Mouse (Mus musculus): ENCODE measurements around the gene Rbm34.
"Not testable (repeated sequence)": the region's sequence is repeated elsewhere in the genome, so short reads cannot be mapped to it uniquely, and the experiment has no call there.

Rbm34 gene

DNA sequence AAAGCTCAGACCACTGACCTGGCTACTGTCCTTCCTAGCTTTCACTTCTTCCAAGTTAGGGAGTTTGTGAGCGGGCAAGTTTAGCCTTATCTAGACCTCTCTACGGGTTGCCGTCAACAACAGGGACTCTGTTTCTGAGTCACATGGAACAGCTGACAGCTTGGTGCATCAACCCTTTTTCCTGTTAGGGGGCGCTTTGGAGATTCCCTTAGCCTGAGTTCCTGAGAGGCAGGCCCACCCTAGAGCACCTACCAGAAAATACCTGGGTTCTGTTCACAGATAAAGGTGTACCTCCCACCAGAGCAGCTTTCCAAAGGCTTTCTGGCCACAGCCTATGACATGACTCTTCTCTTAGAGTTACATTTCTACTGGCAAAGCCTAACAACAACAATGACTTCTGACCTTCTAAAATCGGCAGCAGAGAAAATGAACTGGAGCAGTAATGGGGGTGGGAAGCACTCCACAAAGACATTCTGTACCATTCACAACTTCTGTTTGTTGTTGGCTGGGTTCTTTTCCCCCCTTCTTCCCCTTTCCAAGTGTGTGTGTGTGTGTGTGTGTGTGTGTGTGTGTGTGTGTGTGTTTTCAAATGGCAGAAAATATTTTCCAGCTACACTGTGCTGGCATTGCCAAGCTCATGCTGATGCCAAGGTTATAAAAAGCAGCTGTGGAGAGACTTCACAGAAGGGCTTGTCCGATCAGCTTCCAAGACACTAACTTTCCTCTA lies 53.5 kb downstream of the Rbm34 start:
- DNase-seq: no peak

DNA sequence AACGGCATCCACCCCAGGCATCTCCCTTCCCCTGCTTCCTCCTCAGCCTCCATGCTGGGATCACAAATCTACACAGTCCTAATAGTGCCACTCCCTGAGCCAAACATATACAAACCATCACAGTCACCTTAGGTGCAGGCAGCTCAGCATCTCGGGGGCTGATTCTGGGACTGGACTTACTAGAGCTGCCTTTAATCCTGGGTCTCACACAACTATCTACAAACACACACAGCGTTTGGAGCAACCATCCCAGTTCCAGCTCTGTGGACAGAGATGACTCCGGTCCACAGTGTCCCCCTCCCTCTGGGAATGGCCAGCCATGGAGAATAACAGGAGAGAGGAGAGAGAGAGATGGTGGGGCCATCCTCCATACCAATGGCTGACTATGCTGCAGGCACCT lies 54.3 kb downstream of the Rbm34 start:
- no peak for DNase-seq

DNA sequence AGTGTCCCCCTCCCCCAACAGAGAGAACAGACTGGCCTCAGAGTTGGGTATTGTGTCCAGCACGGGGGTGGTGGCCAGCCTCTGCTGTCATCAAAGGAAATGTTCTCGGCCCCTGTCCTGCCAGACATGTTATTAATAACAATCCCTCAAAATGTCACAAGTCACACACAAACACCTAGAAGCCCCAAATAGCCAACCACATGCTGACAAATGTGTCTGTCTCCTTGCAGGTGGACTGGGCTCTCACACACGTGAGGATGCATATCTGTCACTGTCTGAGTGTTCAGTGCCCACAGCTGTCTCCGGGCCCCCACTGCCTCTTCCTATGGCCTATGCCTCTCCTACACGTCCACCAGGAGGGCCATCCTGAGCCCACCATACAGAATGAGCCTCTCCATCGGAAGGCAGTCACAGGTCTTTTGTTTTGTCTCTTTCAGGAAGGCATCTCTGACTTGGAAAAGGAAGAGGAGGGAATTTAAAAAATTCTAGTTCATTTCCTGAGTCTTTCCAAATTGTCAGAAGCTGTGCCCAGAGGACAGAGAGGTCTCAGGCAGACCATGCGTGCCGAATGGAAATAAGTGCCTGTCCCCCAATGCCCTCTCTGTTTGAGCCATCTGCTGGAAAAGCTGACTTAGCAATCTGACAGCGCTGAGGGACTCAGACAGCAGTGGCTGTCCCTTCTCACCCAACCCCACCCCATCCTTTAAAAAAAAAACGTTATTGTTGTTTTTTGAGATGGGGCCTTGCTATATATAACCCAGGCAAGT lies 56.1 kb downstream of the Rbm34 start:
- no peak for DNase-seq

DNA sequence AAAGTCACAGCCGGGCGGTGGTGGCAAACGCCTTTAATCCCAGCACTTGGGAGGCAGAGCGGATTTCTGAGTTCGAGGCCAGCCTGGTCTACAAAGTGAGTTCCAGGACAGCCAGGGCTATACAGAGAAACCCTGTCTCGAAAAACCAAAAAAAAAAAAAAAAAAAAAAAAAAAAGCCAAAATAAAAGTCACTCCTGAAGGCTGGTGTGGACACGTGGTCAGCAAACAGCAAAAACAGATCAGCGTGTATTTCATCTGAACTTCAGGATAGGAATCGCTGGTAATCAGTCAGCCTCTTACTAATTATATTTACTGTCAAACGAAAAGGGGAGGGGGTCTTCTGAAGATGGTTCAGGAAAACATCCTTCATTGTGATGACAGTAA lies 56.8 kb downstream of the Rbm34 start:
- not testable (repeated sequence) for DNase-seq

DNA sequence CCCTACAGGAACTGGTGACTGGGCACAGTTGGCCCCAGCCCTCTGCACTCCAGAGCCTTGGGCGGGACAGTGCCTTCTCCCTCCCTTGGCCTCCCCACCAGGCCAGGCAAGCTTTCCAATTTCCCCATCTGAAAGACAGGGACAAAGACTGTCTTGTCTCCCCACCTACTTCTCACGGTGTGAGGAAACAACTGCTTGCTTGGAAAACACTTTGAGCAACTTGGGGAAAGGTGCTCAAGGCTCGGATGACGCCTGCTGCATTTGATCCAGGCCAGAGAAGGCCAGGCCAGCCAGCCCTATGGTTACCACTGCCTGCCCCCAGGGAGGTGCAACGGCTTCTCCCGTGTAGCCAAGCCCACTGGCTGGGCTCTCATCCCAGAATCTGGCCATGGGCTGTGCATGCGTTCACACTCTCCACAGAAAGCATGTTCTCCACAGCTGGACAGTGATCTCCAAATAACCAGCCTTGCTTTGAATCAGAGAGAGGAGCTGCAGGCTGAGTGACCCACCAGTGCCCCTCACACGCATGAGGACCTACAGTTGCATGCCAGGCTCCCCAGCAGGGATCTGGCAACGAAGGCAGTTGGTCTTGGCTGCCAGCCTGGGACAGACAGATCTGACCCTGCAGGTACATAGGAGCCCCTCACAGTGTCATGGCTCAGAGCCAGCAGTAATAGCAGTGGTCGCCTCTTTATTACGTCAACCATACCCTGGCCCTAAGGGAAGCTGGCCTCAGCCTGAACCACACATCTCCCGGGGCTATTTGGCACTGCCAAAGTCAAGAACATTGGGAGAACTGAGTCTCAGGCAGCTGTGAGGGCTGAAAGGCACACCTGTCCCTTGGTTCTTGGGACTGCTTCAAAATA lies 57.4 kb downstream of the Rbm34 start:
- peak; percentile 58 for DNase-seq

DNA sequence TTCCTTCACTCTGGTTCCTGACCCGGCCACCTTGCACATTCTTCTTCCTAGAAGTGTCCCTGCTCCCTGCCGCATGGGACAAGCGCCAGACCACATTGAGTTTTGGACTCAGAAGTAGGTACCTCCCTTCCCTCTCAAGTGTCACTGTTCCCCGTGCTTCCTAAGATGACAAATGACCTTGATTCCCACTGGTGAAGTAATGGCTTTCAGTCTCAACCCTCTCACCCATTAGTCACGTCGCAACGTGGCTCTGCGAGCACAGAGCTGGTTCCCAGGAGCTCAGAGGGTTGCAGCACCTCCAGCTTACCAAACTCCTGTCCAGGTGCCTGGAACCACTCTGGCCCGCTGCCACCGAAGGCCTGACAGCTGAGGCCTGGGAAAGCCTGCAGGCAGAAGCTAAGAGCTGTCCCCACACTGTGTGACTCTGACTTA lies 61.5 kb downstream of the Rbm34 start:
- DNase-seq: no peak

DNA sequence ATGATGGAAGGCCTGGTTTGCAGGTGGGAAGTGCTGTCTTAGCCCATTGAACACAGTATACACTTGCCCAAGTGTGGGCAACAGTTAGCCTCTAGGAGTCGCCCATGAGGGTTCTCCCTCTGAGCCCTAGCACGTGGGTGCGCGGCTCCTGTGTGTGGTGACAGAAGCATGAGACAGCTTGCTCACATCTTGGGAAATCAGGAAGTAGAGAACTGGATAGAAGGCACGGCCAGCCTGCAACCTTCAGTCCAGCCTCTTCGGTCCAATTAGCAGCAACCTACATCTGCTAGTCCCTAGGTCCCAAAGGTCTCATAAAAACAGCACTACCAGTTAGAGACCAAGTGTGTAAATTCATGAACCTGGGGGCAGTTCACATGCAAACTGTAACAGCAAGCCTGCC lies 62.1 kb downstream of the Rbm34 start:
- DNase-seq: no peak

DNA sequence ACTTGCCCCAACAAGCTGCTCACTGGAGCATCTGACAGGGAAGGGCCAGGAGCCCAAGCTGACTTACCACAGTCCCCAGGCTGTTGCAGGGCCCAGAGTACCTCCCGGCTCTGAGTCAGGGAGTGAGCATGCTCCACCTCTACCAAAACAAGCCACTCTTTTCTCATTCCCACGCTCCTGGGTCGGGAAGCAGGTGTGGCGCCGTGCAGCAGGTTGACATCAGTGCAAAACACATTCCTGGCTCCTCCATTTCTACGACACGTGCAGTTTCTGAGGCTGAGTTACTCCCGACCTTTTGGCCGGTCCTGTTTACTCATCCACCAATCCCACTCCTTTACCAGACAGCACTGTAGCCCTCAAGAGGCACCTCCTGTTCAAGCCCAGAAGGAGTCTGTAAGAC lies 62.9 kb downstream of the Rbm34 start:
- no peak for DNase-seq

DNA sequence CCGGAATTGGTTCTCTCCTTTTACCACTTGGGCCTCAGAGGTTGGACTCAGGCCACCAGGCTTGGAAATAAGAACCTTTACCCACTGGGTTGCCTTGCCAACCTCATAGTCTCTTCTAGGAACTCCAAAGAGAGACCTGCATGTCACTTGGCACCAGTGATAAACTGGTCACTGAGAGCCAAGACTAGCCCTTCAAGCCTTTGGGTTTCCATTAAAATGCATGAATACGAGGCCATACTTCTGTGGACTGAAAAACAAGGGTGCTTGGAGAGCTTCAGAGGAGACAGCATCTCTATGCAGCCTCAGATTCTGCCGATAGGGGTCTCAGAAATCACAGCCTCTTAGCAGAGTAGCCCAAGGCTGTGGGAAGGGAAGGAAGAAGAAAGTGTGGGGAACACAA lies 63.5 kb downstream of the Rbm34 start:
- no peak for DNase-seq

DNA sequence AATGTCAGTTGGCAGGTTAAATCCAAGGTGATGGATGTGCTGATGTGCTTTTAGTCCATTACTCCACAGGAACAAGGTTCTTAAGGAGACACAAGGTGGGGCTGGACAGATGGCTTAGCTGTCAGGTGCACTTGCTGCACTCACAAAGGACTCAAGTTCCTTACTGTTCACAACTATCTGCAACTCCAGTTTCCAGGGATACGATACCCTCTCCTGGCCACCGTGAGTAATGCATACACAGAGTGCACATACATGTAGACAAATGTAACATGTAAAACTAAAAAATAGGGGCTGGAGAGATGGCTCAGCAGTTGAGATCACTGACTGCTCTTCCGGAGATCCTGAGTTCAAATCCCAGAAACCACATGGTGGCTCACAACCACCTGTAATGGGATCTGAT lies 65.5 kb downstream of the Rbm34 start:
- no peak for DNase-seq

DNA sequence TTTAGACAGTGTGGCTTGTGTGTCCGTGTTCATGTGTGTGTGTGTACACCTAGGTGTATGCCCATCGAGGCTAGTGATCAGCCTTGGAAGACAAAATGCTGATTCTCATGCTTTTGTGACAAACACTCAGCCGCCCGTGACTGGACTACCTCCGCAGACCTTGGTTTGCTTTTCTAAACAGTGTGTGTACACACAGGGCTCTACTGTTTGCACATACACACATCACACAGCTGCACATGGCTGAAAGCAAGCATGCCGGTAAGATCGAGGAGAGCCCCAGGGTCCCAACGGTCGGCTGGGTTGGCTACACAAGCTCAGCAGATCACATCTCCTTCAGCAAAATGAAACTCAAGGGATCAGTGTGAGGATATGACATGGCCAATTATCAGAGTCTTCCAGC lies 66.9 kb downstream of the Rbm34 start:
- DNase-seq: no peak

DNA sequence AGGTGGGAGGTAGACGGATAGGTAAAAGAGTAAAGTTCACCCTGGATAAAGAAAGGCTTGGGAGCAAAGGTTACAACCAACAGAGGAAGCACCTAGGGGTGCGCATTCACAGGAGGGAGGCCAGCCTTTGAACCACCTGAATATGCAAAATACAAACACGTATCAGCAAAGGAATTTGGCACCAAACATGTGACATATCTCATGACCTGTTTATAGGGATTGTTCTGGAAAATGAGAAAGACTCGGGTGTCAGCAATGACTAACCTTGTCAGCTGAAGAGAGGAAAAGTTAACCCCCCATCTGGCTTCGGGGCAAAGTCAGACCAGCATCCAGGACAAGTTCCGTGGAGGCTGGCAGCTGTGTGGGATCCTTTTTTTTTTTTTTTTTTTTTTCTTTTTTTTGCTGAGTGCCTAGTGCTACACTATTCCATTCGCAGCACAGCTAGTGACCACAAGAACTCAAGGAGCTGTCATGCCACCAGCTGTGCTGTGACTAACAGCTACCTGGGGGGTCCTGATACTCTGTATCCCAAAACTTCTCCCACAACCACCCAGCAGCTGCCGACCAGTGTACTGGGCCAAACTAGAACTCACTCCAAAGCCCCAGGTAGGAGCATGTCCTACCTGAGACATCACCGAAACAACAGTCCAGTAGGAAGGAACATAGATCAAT lies 67.5 kb downstream of the Rbm34 start:
- DNase-seq: no peak

DNA sequence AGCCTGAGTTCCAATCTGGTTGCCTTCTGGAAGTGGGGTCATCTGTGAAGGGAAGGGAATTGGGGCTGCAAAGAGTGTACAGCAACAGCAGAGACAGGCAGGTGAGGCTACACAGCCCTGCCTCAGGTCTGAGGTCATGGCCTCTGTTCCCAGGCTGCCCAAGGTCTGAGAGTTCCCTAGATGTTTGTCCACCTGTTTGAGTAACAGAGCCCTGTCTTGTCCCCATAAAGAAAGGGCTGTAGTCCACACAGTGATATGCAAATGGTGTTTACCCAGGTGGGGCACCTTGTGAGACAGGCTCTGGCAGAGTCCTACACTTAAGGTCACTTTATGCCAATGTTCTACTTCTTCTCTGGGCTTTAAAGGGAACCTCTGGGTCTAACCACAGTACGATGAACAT lies 69.3 kb downstream of the Rbm34 start:
- DNase-seq: no peak

DNA sequence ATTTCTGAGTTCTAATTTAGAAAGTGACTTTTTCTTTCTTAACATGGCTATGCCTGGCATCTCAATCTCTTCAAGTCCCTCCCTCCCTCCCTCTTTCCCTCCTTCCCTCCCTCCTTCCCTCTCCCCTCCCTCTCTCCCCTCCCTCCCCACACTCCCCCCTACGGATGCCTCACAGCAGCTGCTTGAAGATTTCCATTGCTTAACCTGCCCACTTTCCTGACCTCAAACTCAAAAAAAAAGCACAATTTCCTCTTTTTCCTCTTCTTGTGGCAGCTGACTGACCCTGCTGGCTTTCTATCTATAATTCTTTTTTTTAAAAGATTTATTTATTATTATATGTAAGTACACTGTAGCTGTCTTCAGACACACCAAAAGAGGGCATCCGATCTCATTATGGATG lies 69.8 kb downstream of the Rbm34 start:
- DNase-seq: no peak
